Mouse (Mus musculus) bone marrow, adult 2 months (tissue): ENCODE results near the gene Rgcc.

Experiments used
- CTCF ChIP-seq: fragments of 200-500 bp; IDR thresholded peaks from 2 replicates; pipeline ENCODE4 v1.5.1; 2011; ENCODE audit warnings: low read length, control low read depth; ENCODE audit not compliant: control insufficient read depth, insufficient read depth
- POLR2A ChIP-seq: fragments of 200-500 bp; IDR thresholded peaks from 2 replicates; pipeline ENCODE4 v1.6.1; 2011; ENCODE audit warnings: low read depth, mild to moderate bottlenecking, control low read depth, low read length, borderline replicate concordance; ENCODE audit not compliant: control insufficient read depth

DNA sequence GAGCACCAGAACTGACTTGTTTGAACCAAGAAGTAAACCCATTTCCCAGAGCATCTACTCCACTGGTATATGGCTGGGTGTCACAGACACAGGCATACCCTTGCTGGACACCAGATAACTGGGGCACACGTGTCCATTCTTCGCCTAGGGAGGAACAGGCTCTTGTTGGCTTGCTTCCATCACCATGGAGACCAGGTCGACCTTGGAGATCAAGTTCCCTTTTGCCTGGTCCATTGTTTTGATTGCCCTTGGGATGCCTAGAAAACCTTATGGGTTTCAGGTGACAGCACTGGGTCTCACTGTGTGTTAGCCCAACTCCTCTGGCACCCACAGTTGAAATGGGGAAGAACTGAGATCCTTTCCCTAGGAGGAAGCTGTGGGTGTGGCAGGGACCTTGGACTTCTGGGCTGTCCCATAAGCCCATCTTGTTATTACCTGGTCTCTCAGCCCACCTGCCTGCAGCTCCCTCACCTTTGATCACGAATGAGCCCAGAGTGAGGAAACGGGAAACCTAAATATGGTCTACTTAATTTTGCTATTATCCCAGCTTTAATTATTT, 49.6 kb downstream of the Rgcc start:
- TF ChIP-seq CTCF: no peak
- TF ChIP-seq POLR2A: no peak
